Comparison of ENCODE assay signal across 8 mouse cellular contexts in the genomic region with DNA sequence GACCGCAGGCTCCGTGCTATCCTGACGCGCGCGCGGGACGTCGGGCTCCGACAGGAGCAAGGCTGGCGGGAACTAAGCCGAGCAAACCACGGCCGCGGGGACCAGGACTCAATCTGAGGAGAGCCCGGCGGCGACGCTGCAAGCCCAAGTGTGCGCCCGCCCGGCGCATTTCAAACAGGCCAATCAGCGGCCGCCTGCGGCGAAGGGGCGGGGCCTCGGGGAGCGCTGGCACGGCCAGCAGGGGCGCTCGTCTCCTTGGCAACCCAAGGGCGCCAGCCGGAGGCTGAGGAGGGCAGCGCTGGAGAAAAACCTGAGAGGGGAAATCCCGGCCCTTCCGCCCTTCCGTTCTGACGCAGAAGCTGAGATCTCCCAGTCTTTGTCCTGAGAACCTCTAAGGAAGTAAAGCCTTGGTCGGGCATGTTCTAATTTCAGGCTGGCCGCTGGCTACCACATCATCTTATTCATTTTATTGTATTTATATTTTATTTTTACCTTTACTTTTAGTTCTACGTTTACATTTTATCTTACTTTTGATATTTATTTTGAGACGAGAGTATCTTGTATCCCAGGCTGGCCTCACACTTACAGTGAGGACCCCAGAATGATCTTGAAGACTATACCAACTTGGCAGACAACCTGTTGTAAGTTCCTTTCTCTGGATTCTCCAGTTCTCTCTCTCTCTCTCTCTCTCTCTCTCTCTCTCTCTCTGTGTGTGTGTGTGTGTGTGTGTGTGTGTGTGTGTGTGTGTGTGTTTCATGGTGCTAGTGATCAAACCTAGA. TPM values are rescaled to one million over a fixed set of nuclear protein-coding genes. Genes with fewer than 3 reads are reported as not detected.
DNase-seq lines count a peak whose midpoint lies in the region; ATAC-seq lines count a peak whose summit lies in the region.

A gene (minus strand): TSS at position 152 of the 779 bp plus-strand sequence.

- peak within 1 kb of the TSS; percentile 49 for H3K9ac ChIP-seq in hindbrain, embryonic 15.5 days

- H3K27ac ChIP-seq in hindbrain, embryonic 15.5 days (replicated peaks), result peak within 1 kb of the TSS; percentile 73

- H3K9me3 ChIP-seq in hindbrain, embryonic 15.5 days, result no peaks in the 10 kb centered on the region

- no peaks in the 10 kb centered on the region for H3K36me3 ChIP-seq in hindbrain, embryonic 15.5 days

- DNase-seq in R1 (ENCODE audit: low read depth, low spot score), result peak; percentile 97
- peak; percentile 98 to 99 for DNase-seq in cerebellum, postnatal 25 days
- peak; percentile 92 to 95 for DNase-seq in frontal cortex, postnatal 36 days (ENCODE audit: low spot score in 2 of 2)
- peak; percentile 85 for DNase-seq in left cerebral cortex, adult 11 months (ENCODE audit: low spot score)
- DNase-seq in lung, postnatal 4 days, result peak; percentile 98 to 99
- peak; percentile 93 for DNase-seq in retina, postnatal 7 days (ENCODE audit: low read depth, low spot score)
- peak; percentile 98 for DNase-seq in urinary bladder, adult 2 months (ENCODE audit: low spot score)

- ATAC-seq in hindbrain, embryonic 15.5 days (ENCODE audit: low FRiP score, low read depth), result peak; percentile 95

- no peaks in the 10 kb centered on the region for H3K27me3 ChIP-seq in hindbrain, embryonic 15.5 days

- peaks cover 16% of the 10 kb centered on the region for H3K4me1 ChIP-seq in hindbrain, embryonic 15.5 days (replicated peaks)

- H3K4me3 ChIP-seq in hindbrain, embryonic 15.5 days, result peak within 1 kb of the TSS; percentile 62

- under 1% methylated on average over 44 of the region's 44 CpGs for WGBS in hindbrain, embryonic 15.5 days

- H3K4me2 ChIP-seq in hindbrain, embryonic 15.5 days, result peak within 1 kb of the TSS; percentile 98

RNA-seq across cellular contexts. Expression of the gene that starts here (rescaled TPM):
- polyA plus RNA-seq in hindbrain, embryonic 15.5 days (2015; fragmentation: Nextera tagmentation; extraction: Ambion mirVana), result 20.4 and 21.6 TPM in 2 replicates
- 12.8 and 13.4 TPM in 2 replicates for polyA plus RNA-seq in urinary bladder, adult 2 months (2012; rRNA removed)

Comparison
In these comparisons a context has a peak if more than half of its experiments do, and no peak if none do; other contexts are left out.
1. Peak in every context shown above with its lines: DNase-seq, ATAC-seq, H3K4me3 ChIP-seq and H3K27ac ChIP-seq.